8 mouse cellular contexts compared by ENCODE assay signal in genomic region chr16:4938989-4939388, GRCm38 (mm10). TPM values are rescaled to one million over a fixed set of nuclear protein-coding genes. Genes with fewer than 3 reads are reported as not detected.
A peak's percentile ranks its signal among the peaks of the same experiment; 100 is the strongest.
DNase-seq lines count a peak whose midpoint lies in the region; ATAC-seq lines count a peak whose summit lies in the region.

No protein-coding gene starts in this region.

- intact Hi-C loops in left cerebral cortex, postnatal 10 days (cut with DNase I) = no loop called here

- peak; percentile 97 for DNase-seq in adipocyte (ENCODE audit: low spot score)
- DNase-seq in embryo, embryonic 10 days (ENCODE audit: low spot score) = peak; percentile 98
- peak; percentile 96 for DNase-seq in gastrocnemius, postnatal 10 days
- peak; percentile 95 to 99 for DNase-seq in left cerebral cortex, postnatal 10 days (ENCODE audit: extremely low spot score in 1 of 2, low spot score in 2 of 2)
- peak; percentile 94 for DNase-seq in right cerebral cortex, postnatal 25 days
- peak; percentile 94 to 97 for DNase-seq in urinary bladder, postnatal 4 days (ENCODE audit: low spot score in 2 of 2)

- peak; percentile 97 for ATAC-seq in inflammation-experienced regulatory T-cells, adult 6 months
- peak; percentile 94 for ATAC-seq in megakaryocyte-erythroid progenitor cell, adult 5-6 weeks (replicated peaks; ENCODE audit: low FRiP score, low TSS enrichment, poor library complexity, severe bottlenecking)

RNA-seq across cellular contexts. Expression of gene Nudt16l1, which starts 0.4 kb away (rescaled TPM):
- 10 to 100 TPM; 32.6 to 35.2 TPM for total RNA-seq in gastrocnemius, postnatal 10 days (2021)
- polyA plus RNA-seq in inflammation-experienced regulatory T-cells, adult 6 months (2017; shearing (Covaris generic)) = 10 to 100 TPM; 81.2 to 97.1 (median 91.3) TPM
- 10 to 100 TPM; 69.3 to 73.0 TPM for total RNA-seq in left cerebral cortex, postnatal 10 days (2021)
- 46.3 and 49.3 TPM in 2 replicates for total RNA-seq in megakaryocyte-erythroid progenitor cell, adult 5-6 weeks (2014; fragmentation: Nextera tagmentation)
- total RNA-seq in megakaryocyte-erythroid progenitor cell, adult 5-6 weeks (2017) = 13.4 and 15.0 TPM in 2 replicates

RNA-seq across cellular contexts. Expression of gene Anks3, which starts 25.0 kb away (rescaled TPM):
- total RNA-seq in gastrocnemius, postnatal 10 days (2021) = 10 to 100 TPM; 14.9 to 21.5 TPM
- polyA plus RNA-seq in inflammation-experienced regulatory T-cells, adult 6 months (2017; shearing (Covaris generic)) = 10 to 100 TPM; 24.4 to 60.3 (median 46.9) TPM
- 10 to 100 TPM; 47.3 to 51.6 TPM for total RNA-seq in left cerebral cortex, postnatal 10 days (2021)
- 25.3 and 25.4 TPM in 2 replicates for total RNA-seq in megakaryocyte-erythroid progenitor cell, adult 5-6 weeks (2014; fragmentation: Nextera tagmentation)
- 9.5 and 11.6 TPM in 2 replicates for total RNA-seq in megakaryocyte-erythroid progenitor cell, adult 5-6 weeks (2017)

RNA-seq across cellular contexts. Expression of gene Mgrn1, which starts 52.9 kb away (rescaled TPM):
- 10 to 100 TPM; 62.2 to 68.4 TPM for total RNA-seq in gastrocnemius, postnatal 10 days (2021)
- 10 to 100 TPM; 18.0 to 42.4 (median 35.7) TPM for polyA plus RNA-seq in inflammation-experienced regulatory T-cells, adult 6 months (2017; shearing (Covaris generic))
- total RNA-seq in left cerebral cortex, postnatal 10 days (2021) = 100 to 1,000 TPM; 176 to 182 TPM
- 16.0 and 21.8 TPM in 2 replicates for total RNA-seq in megakaryocyte-erythroid progenitor cell, adult 5-6 weeks (2014; fragmentation: Nextera tagmentation)
- 8.7 and 13.3 TPM in 2 replicates for total RNA-seq in megakaryocyte-erythroid progenitor cell, adult 5-6 weeks (2017)

RNA-seq across cellular contexts. Expression of gene Sept12, which starts 58.7 kb away (rescaled TPM):
- not detected for total RNA-seq in gastrocnemius, postnatal 10 days (2021)
- polyA plus RNA-seq in inflammation-experienced regulatory T-cells, adult 6 months (2017; shearing (Covaris generic)) = not detected
- not detected for total RNA-seq in left cerebral cortex, postnatal 10 days (2021)
- total RNA-seq in megakaryocyte-erythroid progenitor cell, adult 5-6 weeks (2014; fragmentation: Nextera tagmentation) = not detected in 2 replicates
- not detected in 2 replicates for total RNA-seq in megakaryocyte-erythroid progenitor cell, adult 5-6 weeks (2017)

RNA-seq across cellular contexts. Expression of gene Ubald1, which starts 58.9 kb away (rescaled TPM):
- 10 to 100 TPM; 28.1 to 33.4 TPM for total RNA-seq in gastrocnemius, postnatal 10 days (2021)
- polyA plus RNA-seq in inflammation-experienced regulatory T-cells, adult 6 months (2017; shearing (Covaris generic)) = 10 to 100 TPM; 19.4 to 25.2 (median 20.9) TPM
- total RNA-seq in left cerebral cortex, postnatal 10 days (2021) = 10 to 100 TPM; 70.4 to 70.6 TPM
- total RNA-seq in megakaryocyte-erythroid progenitor cell, adult 5-6 weeks (2014; fragmentation: Nextera tagmentation) = 20.3 and 33.3 TPM in 2 replicates
- total RNA-seq in megakaryocyte-erythroid progenitor cell, adult 5-6 weeks (2017) = 15.2 and 16.5 TPM in 2 replicates

Comparison
In these comparisons a context has a peak if more than half of its experiments do, and no peak if none do; other contexts are left out.
1. Peak in every context shown above with its lines: DNase-seq and ATAC-seq.